Mouse (Mus musculus): ENCODE data around the gene Igfbp4.

DNA sequence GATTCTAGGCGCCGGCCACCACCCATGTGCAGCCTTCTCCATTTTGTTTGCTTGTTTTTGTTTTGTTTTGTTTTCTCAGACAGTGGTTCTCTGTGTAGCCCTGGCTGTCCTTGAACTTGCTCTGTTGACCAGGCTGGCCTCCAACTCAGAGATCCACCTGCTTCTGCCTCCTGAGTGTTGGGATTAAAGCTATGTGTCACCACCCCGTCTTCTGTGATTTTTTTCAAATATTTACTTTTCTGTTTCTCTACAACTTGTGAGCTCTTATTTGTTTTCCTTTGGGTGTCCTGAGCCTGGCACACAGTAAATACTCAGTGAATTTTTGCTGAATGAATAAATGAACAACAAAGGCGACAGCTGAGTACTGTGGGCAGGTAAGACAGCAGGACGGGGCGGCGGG is 21.6 kb downstream of the Igfbp4 start:
- TF ChIP-seq CTCF (IDR thresholded peaks at IDR 0.05; ENCODE audit: low read depth) (no peak), EP300 (IDR thresholded peaks at IDR 0.05; ENCODE audit: low read depth) (no peak)

Data from liver, postnatal 0 days (tissue).